Comparison of ENCODE assay signal across 9 mouse cellular contexts in genomic region chr11:78922678-78923407, GRCm38 (mm10). TPM values are rescaled to one million over a fixed set of nuclear protein-coding genes. Genes with fewer than 3 reads are reported as not detected.
DNase-seq lines count a peak whose midpoint lies in the region; ATAC-seq and TF ChIP-seq lines count a peak whose summit lies in the region.
"Had no signal": no experiment of that assay in that cellular context is flagged by ENCODE, and none has a peak within 500 bp of the region (broad histone marks: within the 10 kb centered on the region; RNA-seq: fewer than 3 reads in every experiment).

No protein-coding gene starts in this region.

- H3K36me3 ChIP-seq in heart, postnatal 0 days (replicated peaks; ENCODE audit: control insufficient read depth, insufficient read depth, low read length), result no peaks in the 10 kb centered on the region
- H3K36me3 ChIP-seq: neural tube, embryonic 12.5 days had no signal

- peak; percentile 82 for TF ChIP-seq CTCF in heart, postnatal 0 days (IDR thresholded peaks at IDR 0.05; ENCODE audit: low read depth)

- H3K4me1 ChIP-seq in heart, postnatal 0 days (ENCODE audit: control insufficient read depth, insufficient read depth), result no peaks in the 10 kb centered on the region
- H3K4me1 ChIP-seq: neural tube, embryonic 12.5 days had no signal

- no peak overlapping the region for H3K27ac ChIP-seq in heart, postnatal 0 days (ENCODE audit: low read depth)
- H3K27ac ChIP-seq: neural tube, embryonic 12.5 days had no signal

- no peak for TF ChIP-seq EP300 in heart, postnatal 0 days (IDR thresholded peaks at IDR 0.05; ENCODE audit: low read depth)

- peaks cover 37% of the 10 kb centered on the region for H3K27me3 ChIP-seq in heart, postnatal 0 days (ENCODE audit: control insufficient read depth, insufficient read depth, low read length)

- no peak overlapping the region for H3K4me2 ChIP-seq in heart, postnatal 0 days (ENCODE audit: low read depth, low read length)
- H3K4me2 ChIP-seq: neural tube, embryonic 12.5 days had no signal

- peak; percentile 18 for DNase-seq in left cerebral cortex, adult 11 months (ENCODE audit: low spot score)
- DNase-seq in left cerebral cortex, postnatal 10 days (ENCODE audit: extremely low spot score in 1 of 2, low spot score in 2 of 2), result no peak
- peak; percentile 17 for DNase-seq in Muller cell, postnatal 12 days (ENCODE audit: inconsistent ontology term)
- peak; percentile 23 for DNase-seq in c-Kit-positive CD71-positive TER-119-negative erythroid progenitor cells, embryonic 14.5 days (ENCODE audit: low read depth)
- DNase-seq in heart, postnatal 0 days (ENCODE audit: low spot score), result peak; percentile 42
- DNase-seq in left cerebral cortex, postnatal 25 days (ENCODE audit: low spot score in 2 of 2), result peak; percentile 32 to 33
- peak; percentile 34 to 50 for DNase-seq in urinary bladder, postnatal 36 days (ENCODE audit: low spot score in 2 of 2)

- H3K4me3 ChIP-seq in heart, postnatal 0 days (ENCODE audit: low read depth, low read length), result no peak overlapping the region
- H3K4me3 ChIP-seq: neural tube, embryonic 12.5 days had no signal

- no peak; the same call in 1 of the 2 replicates for ATAC-seq in heart, postnatal 0 days (ENCODE audit: insufficient read depth, low read depth)
- ATAC-seq in neutrophil, adult 5-6 weeks (ENCODE audit: extremely low read depth, insufficient number of reproducible peaks, low FRiP score, poor library complexity, severe bottlenecking), result peak; percentile 47

- no peaks in the 10 kb centered on the region for H3K9me3 ChIP-seq in heart, postnatal 0 days (replicated peaks; ENCODE audit: control insufficient read depth, low read length)
- H3K9me3 ChIP-seq: neural tube, embryonic 12.5 days had no signal

- intact Hi-C loops in left cerebral cortex, postnatal 10 days (cut with DNase I), result loop anchor here (2.0 kb wide), 1 partner anchor 66 kb away; no protein-coding TSS in a partner anchor
- intact Hi-C loops in left cerebral cortex, postnatal 25 days (cut with DNase I), result loop anchor here (2.0 kb wide), 1 partner anchor 66 kb away; no protein-coding TSS in a partner anchor

- H3K9ac ChIP-seq in heart, postnatal 0 days (replicated peaks; ENCODE audit: low read depth, low read length), result no peak overlapping the region
- H3K9ac ChIP-seq: neural tube, embryonic 12.5 days had no signal

- WGBS in heart, postnatal 0 days, result 38% methylated on average over 8 of the region's 8 CpGs

RNA-seq across cellular contexts. Expression of gene Nos2, which starts 2.3 kb away (rescaled TPM):
- total RNA-seq in left cerebral cortex, postnatal 10 days (2021), result 1 to 10 TPM; 1.3 to 2.4 TPM
- total RNA-seq in heart, postnatal 0 days (2014; rRNA removed; ENCODE audit: low replicate concordance), result 0.19 and 0.53 TPM in 2 replicates
- 1.7 and 1.8 TPM in 2 replicates for polyA plus RNA-seq in heart, postnatal 0 days (2015; fragmentation: Nextera tagmentation; extraction: Ambion mirVana)
- total RNA-seq in left cerebral cortex, postnatal 25 days (2021), result under 1 TPM; 0.48 to 0.66 TPM
- total RNA-seq in neutrophil, adult 5-6 weeks (2017), result not detected in 2 replicates

Comparison
In these comparisons a context has a peak if more than half of its experiments do, and no peak if none do; other contexts are left out.
1. DNase-seq: peak in left cerebral cortex, adult 11 months (single experiment), Muller cell, postnatal 12 days (single experiment), c-Kit-positive CD71-positive TER-119-negative erythroid progenitor cells, embryonic 14.5 days (single experiment), heart, postnatal 0 days (single experiment), left cerebral cortex, postnatal 25 days (2 of 2) and urinary bladder, postnatal 36 days (2 of 2); none in left cerebral cortex, postnatal 10 days (0 of 2).